Mouse (Mus musculus) urinary bladder, postnatal 14 days (tissue): Measurements from ENCODE around the gene Slc35e3.

ENCODE experiments used
- DNase-seq: peaks from one replicate; pipeline ENCODE4 v3.0.0; 2021; ENCODE audit warnings: low spot score

Slc35e3 gene

GRCm38 (mm10) chr10:117746297-117746883 is at the start of gene Slc35e3:
Gene Slc35e3 (minus strand): TSS chr10:117746365.
- DNase-seq: peak; percentile 98

DNA sequence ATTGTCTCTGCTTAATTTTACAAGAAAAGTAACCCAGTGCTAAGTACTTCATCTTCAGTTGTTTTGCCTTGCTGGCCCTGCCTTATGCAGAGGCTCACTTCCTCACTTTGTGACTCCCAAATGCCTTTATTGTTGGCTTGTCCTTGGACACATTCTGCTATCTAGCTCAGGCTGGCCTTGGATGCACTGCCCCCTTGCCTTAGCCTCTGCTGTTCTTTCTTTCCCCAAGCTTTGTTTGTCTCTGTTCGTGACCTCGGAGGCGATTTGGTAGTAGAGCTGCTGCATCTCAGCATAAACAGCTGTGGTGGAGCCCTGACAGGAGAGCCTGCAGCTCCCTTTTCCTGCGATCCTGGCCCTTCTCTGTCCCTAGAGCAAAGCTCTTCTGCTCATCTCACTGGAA is 49.0 kb upstream of the Slc35e3 start:
- no peak for DNase-seq

- no peak for DNase-seq
Measured at GRCm38 (mm10) chr10:117793436-117794030, 47.4 kb upstream of the Slc35e3 start.

- DNase-seq: peak; percentile 100
Measured at GRCm38 (mm10) chr10:117792141-117793091, 46.3 kb upstream of the Slc35e3 start, which contains the start of gene Nup107. Gene Nup107 (minus strand): TSS chr10:117792705.

DNA sequence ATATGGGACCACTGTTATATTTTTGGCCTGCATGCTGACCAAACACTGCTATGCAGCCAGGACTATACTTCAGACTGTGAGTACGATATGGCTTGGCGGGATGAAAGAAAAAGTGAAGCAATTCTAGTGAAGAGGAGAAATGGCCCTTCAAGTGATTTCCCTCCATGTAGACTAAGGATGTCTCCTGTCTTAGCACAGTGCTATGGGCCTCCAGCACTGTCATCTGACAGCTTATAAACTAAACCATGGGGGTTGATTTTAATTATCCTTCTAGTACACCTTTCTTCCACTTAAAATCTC is 45.0 kb upstream of the Slc35e3 start:
- DNase-seq: no peak

GRCm38 (mm10) chr10:117790421-117791170 is 44.4 kb upstream of the Slc35e3 start:
- DNase-seq: no peak

GRCm38 (mm10) chr10:117790011-117790410 is 43.8 kb upstream of the Slc35e3 start:
- no peak for DNase-seq

DNA sequence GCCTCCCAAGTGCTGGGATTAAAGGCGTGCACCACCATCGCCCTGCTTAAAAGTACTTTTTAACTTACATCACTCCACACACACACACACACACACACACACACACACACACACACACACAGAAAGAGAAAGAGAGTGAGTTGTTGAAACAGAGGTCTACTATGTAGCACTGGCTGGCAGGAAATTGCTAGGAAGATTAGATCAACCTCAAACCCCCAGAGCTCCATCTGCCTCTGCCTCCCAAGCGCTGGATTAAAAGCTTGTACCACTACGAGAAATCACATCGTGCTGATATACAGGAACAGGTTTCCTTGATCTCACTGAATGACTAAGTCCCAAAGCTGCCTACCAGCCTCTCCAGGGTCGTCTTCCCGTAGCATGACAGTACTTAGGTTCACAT is 38.5 kb upstream of the Slc35e3 start:
- no peak for DNase-seq

- no peak for DNase-seq
Measured at GRCm38 (mm10) chr10:117783786-117784420, 37.7 kb upstream of the Slc35e3 start.

DNA sequence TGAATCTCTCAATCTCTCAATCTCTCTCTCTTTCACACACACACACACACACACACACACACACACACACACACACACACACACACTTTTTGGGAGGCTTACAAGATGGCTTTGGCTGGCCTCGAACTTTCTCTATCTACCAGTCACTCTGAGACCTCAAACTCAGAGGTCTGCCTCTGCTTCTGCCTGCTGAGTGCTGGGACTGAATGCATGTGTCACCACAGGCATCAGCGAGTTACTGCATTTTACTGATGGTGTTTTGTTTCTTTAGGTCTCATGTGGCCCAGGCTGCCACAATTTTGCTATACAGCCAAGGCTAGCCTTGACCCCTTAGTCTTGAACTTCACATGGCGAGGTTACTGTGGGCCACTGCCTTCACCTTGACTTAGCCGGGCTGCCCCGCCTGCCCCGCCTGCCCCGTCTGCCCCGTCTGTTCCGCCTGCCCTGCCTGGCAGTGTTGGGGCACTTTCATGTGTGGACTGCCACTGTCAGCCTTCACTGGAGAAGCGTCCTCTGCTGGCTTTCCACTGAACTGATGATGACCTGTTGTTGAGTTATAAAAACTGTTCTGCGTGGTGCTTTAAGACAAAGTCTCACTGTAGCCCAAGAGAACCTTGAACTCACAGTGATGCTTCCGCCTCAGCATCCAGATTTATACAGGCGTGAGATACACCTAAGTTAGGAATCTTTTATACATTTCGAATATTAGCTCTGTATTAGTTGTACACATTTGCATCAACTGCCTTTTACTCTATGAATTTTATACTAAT is 36.5 kb upstream of the Slc35e3 start:
- DNase-seq: no peak

DNA sequence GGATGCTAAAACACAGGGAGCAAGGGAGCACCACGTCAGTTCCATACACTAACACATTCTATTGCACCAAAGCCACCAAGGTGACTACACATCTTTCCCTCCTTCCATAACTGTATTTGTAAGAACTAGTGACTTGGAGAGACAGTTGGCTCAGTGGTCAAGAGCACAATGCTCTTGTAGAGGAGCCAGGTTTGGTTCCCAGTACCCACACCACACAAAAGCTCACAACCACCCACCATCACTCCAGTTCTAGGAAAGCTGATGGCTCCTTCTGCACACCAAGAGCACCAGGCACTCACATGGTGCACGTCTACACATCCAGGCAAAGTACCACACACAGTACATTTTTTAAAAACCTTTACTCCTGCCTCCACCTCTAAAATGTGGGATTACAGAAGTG is 35.9 kb upstream of the Slc35e3 start:
- DNase-seq: no peak

DNA sequence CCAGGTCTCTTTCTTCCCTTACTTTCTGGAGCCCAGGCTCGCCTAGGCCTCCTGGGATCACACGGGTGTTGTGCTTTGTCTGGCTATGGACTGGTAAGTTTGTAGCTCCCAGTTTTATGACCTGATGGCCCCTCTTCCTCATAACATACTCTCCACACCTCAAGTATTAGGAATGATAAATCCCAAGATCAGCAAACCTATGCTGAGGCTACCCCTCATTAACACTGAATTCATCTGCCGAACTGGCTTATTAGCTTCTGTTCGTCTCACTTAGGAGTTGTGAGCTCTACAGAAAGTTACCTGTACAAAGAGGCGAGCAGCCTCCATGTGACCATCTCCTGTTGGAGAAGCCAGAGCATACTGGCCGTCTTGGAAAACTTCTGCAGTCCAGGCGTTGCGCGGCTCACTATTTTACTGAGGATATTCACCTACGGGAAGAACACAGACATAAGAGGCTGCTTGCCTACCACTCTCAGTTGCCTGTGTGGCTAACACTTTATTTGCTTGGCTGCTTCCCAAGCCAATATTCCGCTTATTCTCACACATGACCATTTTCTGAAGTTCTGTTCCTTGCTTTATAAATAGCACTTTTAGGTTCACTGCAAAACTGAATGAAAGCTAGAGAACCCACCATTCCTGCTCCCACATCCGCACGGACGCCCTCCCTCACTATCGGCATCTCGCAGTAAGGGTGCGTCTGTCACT is 35.0 kb upstream of the Slc35e3 start:
- DNase-seq: no peak

- no peak for DNase-seq
Measured at GRCm38 (mm10) chr10:117780306-117780911, 34.2 kb upstream of the Slc35e3 start.

DNA sequence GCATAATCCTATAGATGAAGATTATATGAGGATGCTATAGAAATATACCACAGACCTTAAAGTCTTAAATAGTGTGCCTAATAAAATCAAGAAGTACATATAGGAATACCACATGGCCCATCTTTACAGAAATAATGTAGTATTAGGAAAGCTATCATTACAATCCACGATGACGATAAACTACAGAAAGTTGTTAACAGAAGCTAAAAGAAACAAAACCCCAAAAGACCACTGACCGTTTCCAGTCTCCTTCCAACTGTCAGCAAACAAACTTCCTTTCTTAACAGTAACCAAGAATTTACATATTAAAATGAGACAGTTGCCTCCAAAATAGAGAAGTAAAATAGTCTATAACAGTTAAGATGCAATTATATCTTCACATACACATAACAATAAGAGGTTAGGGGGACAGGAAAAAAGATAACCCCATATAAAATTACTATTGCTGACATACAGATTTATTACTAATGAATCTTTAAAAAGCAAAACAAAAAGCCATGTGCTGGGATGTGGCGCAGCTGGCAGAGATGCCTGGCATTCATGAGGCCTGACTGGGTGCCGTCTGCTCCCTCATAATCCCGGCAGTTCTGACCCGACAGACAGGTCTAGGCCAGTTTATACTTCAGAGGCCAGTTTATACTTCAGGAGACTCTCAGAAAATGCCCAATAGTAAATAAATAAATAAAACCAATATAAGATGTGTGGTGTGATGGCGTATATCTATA is 33.6 kb upstream of the Slc35e3 start:
- no peak for DNase-seq

DNA sequence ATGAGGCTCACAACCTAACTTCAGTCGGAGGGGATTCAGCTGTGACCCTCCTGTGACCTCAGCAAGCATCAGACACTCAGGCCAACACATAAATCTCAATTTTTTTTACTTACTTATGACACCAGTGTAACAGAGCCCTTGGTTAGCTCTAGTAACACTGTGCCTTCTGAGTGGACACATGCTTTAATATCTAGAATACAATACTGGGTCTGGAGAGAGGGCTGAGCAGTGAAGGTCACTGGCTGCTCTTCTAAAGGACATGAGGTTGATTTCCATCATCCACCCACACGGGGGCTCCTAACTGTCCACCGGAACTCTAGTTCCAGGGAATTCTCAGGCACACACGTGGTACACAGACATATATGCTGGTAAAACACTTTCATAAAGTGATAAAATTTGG is 32.8 kb upstream of the Slc35e3 start:
- no peak for DNase-seq

DNA sequence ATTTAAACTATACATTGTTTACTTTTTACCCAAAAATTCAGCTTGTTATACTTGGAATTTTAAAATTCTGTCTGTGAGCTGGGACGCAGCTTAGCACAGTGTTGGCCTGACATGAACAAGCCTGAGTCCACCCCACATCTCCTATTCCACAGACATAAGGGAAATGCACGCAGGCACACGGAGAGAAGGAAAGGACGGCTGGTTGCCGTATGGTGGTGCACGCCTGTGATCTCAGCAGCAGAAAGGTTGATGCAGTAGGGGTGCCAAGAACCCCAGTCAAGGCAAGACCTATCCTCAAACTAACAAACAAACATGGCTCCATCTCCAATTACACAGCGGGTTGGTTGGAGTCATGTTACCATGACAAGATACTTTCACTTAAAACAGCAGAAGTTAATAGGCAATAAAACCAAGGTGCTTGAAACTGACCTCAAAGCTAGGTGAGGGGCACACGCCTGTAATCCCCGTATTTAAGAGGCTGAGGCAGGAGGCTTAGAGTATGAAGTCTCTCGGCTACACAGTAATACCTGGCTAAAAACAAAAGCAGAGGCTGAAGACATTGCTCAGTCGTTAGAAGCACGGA is 32.3 kb upstream of the Slc35e3 start:
- no peak for DNase-seq

GRCm38 (mm10) chr10:117777501-117778327 is 31.5 kb upstream of the Slc35e3 start:
- DNase-seq: no peak

GRCm38 (mm10) chr10:117777103-117777470 is 30.9 kb upstream of the Slc35e3 start:
- DNase-seq: no peak
